Mouse (Mus musculus): ENCODE data around the gene Tspo. TPM values are rescaled to one million over a fixed set of nuclear protein-coding genes. Genes with fewer than 3 reads are reported as not detected.

Tspo gene
- total and polyA plus RNA-seq, 3 experiments, result 66.5 to 80.0 TPM; not detected in 1

DNA sequence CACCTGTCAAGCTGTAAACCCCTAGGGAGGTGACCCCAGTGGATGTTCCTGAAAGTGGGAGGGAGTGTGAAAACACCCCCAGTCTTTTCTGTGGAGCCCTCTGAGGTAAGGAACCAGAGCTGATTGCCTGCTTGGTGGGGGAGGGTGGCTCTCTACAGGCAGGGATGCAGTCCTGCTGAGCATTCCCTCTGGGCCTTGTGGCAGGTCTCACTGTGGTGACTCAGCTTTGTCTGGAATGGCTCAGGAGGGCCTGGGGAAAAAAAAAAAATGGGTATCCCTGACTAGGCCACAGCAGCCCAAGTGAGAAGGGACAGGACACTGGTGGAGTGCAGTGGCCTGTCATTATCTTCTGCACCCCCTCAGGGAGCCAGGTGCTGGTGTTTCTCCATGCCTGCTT lies 29.8 kb downstream of the Tspo start:
- peak overlapping the region; percentile 86 for H3K9ac ChIP-seq (ENCODE audit: control insufficient read depth, low read depth, low read length, poor library complexity, severe bottlenecking)
- no peak for TF ChIP-seq E2F4 (IDR thresholded peaks at IDR 0.05; ENCODE audit: borderline replicate concordance, low read depth, low read length)
- TF ChIP-seq MYC (IDR thresholded peaks at IDR 0.05; ENCODE audit: low read depth, low read length), result no peak
- TF ChIP-seq POLR2AphosphoS2 (IDR thresholded peaks at IDR 0.05; ENCODE audit: low read length), result no peak
- no peak for TF ChIP-seq ZNF384 (IDR thresholded peaks at IDR 0.05; ENCODE audit: low read depth, low read length)
- no peak for TF ChIP-seq GABPA (IDR thresholded peaks at IDR 0.05; ENCODE audit: low read depth, low read length)
- TF ChIP-seq MYB (IDR thresholded peaks at IDR 0.05; ENCODE audit: low read depth, low read length), result no peak
- no peak for TF ChIP-seq UBTF (IDR thresholded peaks at IDR 0.05; ENCODE audit: borderline replicate concordance, insufficient read depth, low read depth, low read length)
- TF ChIP-seq POLR2A (IDR thresholded peaks at IDR 0.05; ENCODE audit: control insufficient read depth in 1 of 2, insufficient read depth in 1 of 2, low read depth in 1 of 2, low read length in 2 of 2, poor library complexity in 1 of 2), result no peak
- TF ChIP-seq RAD21 (IDR thresholded peaks at IDR 0.05; ENCODE audit: low read depth, low read length), result no peak
- TF ChIP-seq BHLHE40 (IDR thresholded peaks at IDR 0.05; ENCODE audit: borderline replicate concordance, low read depth, low read length), result no peak
- TF ChIP-seq CHD1 (IDR thresholded peaks at IDR 0.05; ENCODE audit: low read depth, low read length), result no peak
- TF ChIP-seq MXI1 (IDR thresholded peaks at IDR 0.05; ENCODE audit: low read depth, low read length), result no peak
- TF ChIP-seq EP300 (IDR thresholded peaks at IDR 0.05; ENCODE audit: low read depth in 1 of 2, low read length in 2 of 2), result no peak
- TF ChIP-seq ETS1 (IDR thresholded peaks at IDR 0.05; ENCODE audit: low read depth, low read length), result no peak
- TF ChIP-seq GATA1 (IDR thresholded peaks at IDR 0.05; ENCODE audit: low read depth, low read length), result no peak
- H3K79me2 ChIP-seq (ENCODE audit: control insufficient read depth, insufficient read depth, low read length, poor library complexity), result peaks cover 43% of the 10 kb centered on the region
- no peak for DNase-seq (ENCODE audit: low read depth, low spot score)
- no peaks in the 10 kb centered on the region for H3K27me3 ChIP-seq (ENCODE audit: control insufficient read depth in 1 of 2, insufficient read depth in 2 of 2, low read length in 2 of 2)
- peaks cover 3 to 20% of the 10 kb centered on the region in 2 experiments for H3K36me3 ChIP-seq (ENCODE audit: control insufficient read depth in 1 of 2, insufficient read depth in 2 of 2, low read length in 2 of 2)
- peak overlapping the region; percentile 95 for H3K27ac ChIP-seq (ENCODE audit: control insufficient read depth, low read depth, low read length)
- H3K4me3 ChIP-seq (ENCODE audit: control insufficient read depth in 1 of 2, insufficient read depth in 1 of 2, low read depth in 2 of 2, low read length in 2 of 2), result peak overlapping the region; percentile 59 to 80
- peaks cover 17 to 23% of the 10 kb centered on the region in 2 experiments for H3K4me1 ChIP-seq (ENCODE audit: control insufficient read depth in 1 of 2, insufficient read depth in 2 of 2, low read length in 2 of 2)
- H3K9me3 ChIP-seq (replicated peaks; ENCODE audit: insufficient read depth, low read length), result no peaks in the 10 kb centered on the region

DNA sequence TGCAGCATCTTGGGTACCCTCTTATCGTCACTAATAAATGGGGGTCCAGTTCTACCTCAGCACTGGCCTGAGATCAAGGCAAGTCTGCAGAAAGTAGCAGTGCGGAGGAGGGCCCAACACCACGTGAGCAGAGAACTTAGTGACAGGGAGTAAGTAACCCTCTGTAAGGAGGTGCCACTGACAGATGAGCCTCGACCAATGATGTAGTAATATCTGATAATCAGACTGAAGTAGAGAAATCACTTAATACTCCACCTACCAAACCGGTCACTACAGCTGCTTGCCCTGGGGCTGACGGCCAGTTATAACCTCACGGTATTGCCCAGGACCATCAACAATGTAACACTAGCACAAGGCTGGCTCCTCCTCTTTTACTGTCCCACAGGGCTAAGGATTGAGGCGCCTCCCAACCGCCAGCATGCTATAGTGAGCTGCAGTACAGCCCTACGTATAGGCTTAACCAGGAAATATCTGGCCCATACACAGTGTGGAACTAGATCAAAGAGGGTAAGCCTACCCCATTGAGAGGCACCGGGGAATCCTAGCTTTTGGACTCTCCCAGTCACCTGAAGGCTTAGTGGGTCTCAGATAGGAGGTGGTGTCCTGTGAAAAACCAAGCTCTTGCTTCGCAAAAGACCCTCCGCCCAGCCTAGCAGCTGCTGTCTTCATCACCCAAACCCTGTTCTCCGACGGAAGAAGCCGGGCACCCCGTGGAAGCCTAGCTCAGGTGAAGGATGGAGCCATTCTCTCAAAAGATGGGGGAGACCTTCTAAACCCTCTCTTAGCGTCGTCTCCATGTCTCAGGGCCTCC lies 30.5 kb downstream of the Tspo start:
- H3K27ac ChIP-seq (ENCODE audit: control insufficient read depth, low read depth, low read length), result peak overlapping the region; percentile 95
- H3K4me3 ChIP-seq (ENCODE audit: control insufficient read depth in 1 of 2, insufficient read depth in 1 of 2, low read depth in 2 of 2, low read length in 2 of 2), result peak overlapping the region; percentile 59 to 80
- no peaks in the 10 kb centered on the region for H3K27me3 ChIP-seq (ENCODE audit: control insufficient read depth in 1 of 2, insufficient read depth in 2 of 2, low read length in 2 of 2)
- H3K79me2 ChIP-seq (ENCODE audit: control insufficient read depth, insufficient read depth, low read length, poor library complexity), result peaks cover 43% of the 10 kb centered on the region
- peak; percentile 86 for DNase-seq (ENCODE audit: low read depth, low spot score)
- H3K36me3 ChIP-seq (ENCODE audit: control insufficient read depth in 1 of 2, insufficient read depth in 2 of 2, low read length in 2 of 2), result peaks cover 1 to 20% of the 10 kb centered on the region in 2 experiments; a peak in 3 of 4 replicates
- H3K9ac ChIP-seq (ENCODE audit: control insufficient read depth, low read depth, low read length, poor library complexity, severe bottlenecking), result peak overlapping the region; percentile 86
- H3K4me1 ChIP-seq (ENCODE audit: control insufficient read depth in 1 of 2, insufficient read depth in 2 of 2, low read length in 2 of 2), result peaks cover 17 to 23% of the 10 kb centered on the region in 2 experiments
- no peaks in the 10 kb centered on the region for H3K9me3 ChIP-seq (replicated peaks; ENCODE audit: insufficient read depth, low read length)
- TF ChIP-seq ZNF384 (IDR thresholded peaks at IDR 0.05; ENCODE audit: low read depth, low read length) (no peak), UBTF (IDR thresholded peaks at IDR 0.05; ENCODE audit: borderline replicate concordance, insufficient read depth, low read depth, low read length) (0 out of 2 replicates have a peak, but pooled peaks have one; percentile 39), USF2 (IDR thresholded peaks at IDR 0.05; ENCODE audit: borderline replicate concordance in 1 of 2, insufficient read depth in 1 of 2, low read depth in 1 of 2, low read length in 2 of 2) (0 out of 4 replicates have a peak, but pooled peaks of 1 of the 2 experiments have one; percentile 45), ETS1 (IDR thresholded peaks at IDR 0.05; ENCODE audit: low read depth, low read length) (0 out of 2 replicates have a peak, but pooled peaks have one; percentile 38), CHD1 (IDR thresholded peaks at IDR 0.05; ENCODE audit: low read depth, low read length) (0 out of 2 replicates have a peak, but pooled peaks have one; percentile 42), MXI1 (IDR thresholded peaks at IDR 0.05; ENCODE audit: low read depth, low read length) (peak; percentile 82), MYC (IDR thresholded peaks at IDR 0.05; ENCODE audit: low read depth, low read length) (peak; percentile 44; the same call in 1 of the 2 replicates), ELF1 (IDR thresholded peaks at IDR 0.05; ENCODE audit: low read depth, low read length) (peak; percentile 10; the same call in 1 of the 2 replicates), MYB (IDR thresholded peaks at IDR 0.05; ENCODE audit: low read depth, low read length) (no peak), TCF12 (IDR thresholded peaks at IDR 0.05; ENCODE audit: low read depth, low read length) (0 out of 2 replicates have a peak, but pooled peaks have one; percentile 3), POLR2A (IDR thresholded peaks at IDR 0.05; ENCODE audit: control insufficient read depth in 1 of 2, insufficient read depth in 1 of 2, low read depth in 1 of 2, low read length in 2 of 2, poor library complexity in 1 of 2) (peak in 1 of 2 experiments; percentile 11; a peak in 2 of 4 replicates), POLR2AphosphoS5 (IDR thresholded peaks at IDR 0.05; ENCODE audit: borderline replicate concordance, low read depth, low read length) (no peak), EP300 (IDR thresholded peaks at IDR 0.05; ENCODE audit: low read depth in 1 of 2, low read length in 2 of 2) (peak in 1 of 2 experiments; percentile 40; a peak in 1 of 4 replicates), JUND (IDR thresholded peaks at IDR 0.05; ENCODE audit: low read depth, low read length) (no peak), CTCF (IDR thresholded peaks at IDR 0.05 in 2 of 3, conservative IDR thresholded peaks at IDR 0.05 in 1 of 3; ENCODE audit: control insufficient read depth in 1 of 3, insufficient read depth in 1 of 3, low read depth in 2 of 3, low read length in 3 of 3, poor library complexity in 1 of 3, severe bottlenecking in 1 of 3) (no peak), MAZ (IDR thresholded peaks at IDR 0.05; ENCODE audit: low read depth, low read length) (no peak), BHLHE40 (IDR thresholded peaks at IDR 0.05; ENCODE audit: borderline replicate concordance, low read depth, low read length) (peak; percentile 21; the same call in 1 of the 2 replicates), ZMIZ1 (IDR thresholded peaks at IDR 0.05; ENCODE audit: low read depth, low read length) (peak; percentile 36; the same call in 1 of the 2 replicates), USF1 (IDR thresholded peaks at IDR 0.05; ENCODE audit: low read depth, low read length) (peak; percentile 83), RAD21 (IDR thresholded peaks at IDR 0.05; ENCODE audit: low read depth, low read length) (no peak), E2F4 (IDR thresholded peaks at IDR 0.05; ENCODE audit: borderline replicate concordance, low read depth, low read length) (no peak), MAX (IDR thresholded peaks at IDR 0.05; ENCODE audit: low read length) (peak; percentile 82)

Data from MEL (cell line).